Mouse (Mus musculus) embryonic facial prominence, embryonic 13.5 days (tissue): Measurements from ENCODE around the gene Rtel1. TPM values are rescaled to one million over a fixed set of nuclear protein-coding genes. Genes with fewer than 3 reads are reported as not detected.

Experiments used
- ATAC-seq: fragments of 200-750 bp; cut with Nextera tagmentation; 2 replicates; pipeline ENCODE4 v1.8.0; 2017; ENCODE audit warnings: low read depth; ENCODE audit not compliant: insufficient number of reproducible peaks, insufficient read depth, low FRiP score, low TSS enrichment
- H3K27ac ChIP-seq: fragments of 300-500 bp; sonication (generic); 2 replicates; pipeline ENCODE4 v1.5.1; 2015; ENCODE audit warnings: moderate library complexity, mild to moderate bottlenecking, inconsistent platforms
- H3K27me3 ChIP-seq: fragments of 300-500 bp; sonication (generic); 2 replicates; pipeline ENCODE4 v1.6.1; 2015; ENCODE audit warnings: mild to moderate bottlenecking, inconsistent platforms
- H3K36me3 ChIP-seq: fragments of 300-500 bp; sonication (generic); 2 replicates; pipeline ENCODE4 v1.6.1; 2015; ENCODE audit warnings: mild to moderate bottlenecking, inconsistent platforms
- H3K4me1 ChIP-seq: fragments of 300-500 bp; sonication (generic); 2 replicates; pipeline ENCODE4 v1.6.1; 2015; ENCODE audit warnings: inconsistent platforms
- H3K4me2 ChIP-seq: fragments of 300-500 bp; sonication (generic); 2 replicates; pipeline ENCODE4 v1.6.1; 2015; ENCODE audit warnings: moderate library complexity, mild to moderate bottlenecking, inconsistent platforms
- H3K4me3 ChIP-seq: fragments of 300-500 bp; sonication (generic); 2 replicates; pipeline ENCODE4 v1.5.1; 2015; ENCODE audit warnings: mild to moderate bottlenecking, inconsistent platforms
- H3K9ac ChIP-seq: fragments of 300-500 bp; sonication (generic); 2 replicates; pipeline ENCODE4 v1.6.1; 2015; ENCODE audit warnings: mild to moderate bottlenecking, inconsistent platforms
- H3K9me3 ChIP-seq: fragments of 300-500 bp; sonication (generic); 2 replicates; pipeline ENCODE4 v1.6.1; 2016; ENCODE audit warnings: inconsistent platforms
- WGBS: fragments of 180-500 bp; shearing (Covaris S2); methylation state at CpG from one replicate; pipeline ENCODE4 v1.1.7; 2015; ENCODE audit warnings: mixed read lengths; 5-methylcytosine and 5-hydroxymethylcytosine counted together
- polyA plus RNA-seq: library from polyadenylated mRNA; unstranded; fragments of >200 nt; fragmentation: Nextera tagmentation; extraction: Ambion mirVana; gene quantifications from 2 replicates; pipeline ENCODE4 v1.2.1, GENCODE M21; 2015

The Rtel1 gene
- polyA plus RNA-seq, 1 experiment from 2014 or later, result 48.9 TPM

GRCm38 (mm10) chr2:181290937-181291336, 28.6 kb upstream of the Rtel1 start:
- Histone ChIP-seq H3K4me2 (no peak overlapping the region), H3K27me3 (no peaks in the 10 kb centered on the region), H3K4me1 (peaks cover 14% of the 10 kb centered on the region), H3K27ac (no peak overlapping the region), H3K9me3 (no peaks in the 10 kb centered on the region), H3K4me3 (no peak overlapping the region), H3K36me3 (peaks cover 16% of the 10 kb centered on the region), H3K9ac (no peak overlapping the region)
- WGBS, result 59% methylated on average over 1 of the region's 1 CpGs
- no peak for ATAC-seq

- no peak overlapping the region for H3K4me2 ChIP-seq
- ATAC-seq, result no peak
- H3K4me3 ChIP-seq, result no peak overlapping the region
- 0 out of 2 replicates have a peak, but pooled peaks cover 3% of the 10 kb centered on the region for H3K4me1 ChIP-seq
- H3K27ac ChIP-seq, result no peak overlapping the region
- WGBS, result 19% methylated on average over 3 of the region's 3 CpGs
- H3K9me3 ChIP-seq, result no peaks in the 10 kb centered on the region
- peaks cover 18% of the 10 kb centered on the region for H3K27me3 ChIP-seq
- H3K9ac ChIP-seq, result no peak overlapping the region
- H3K36me3 ChIP-seq, result peaks cover 23% of the 10 kb centered on the region
Measured at GRCm38 (mm10) chr2:181302041-181302440, 17.5 kb upstream of the Rtel1 start.

GRCm38 (mm10) chr2:181304944-181305343, 14.6 kb upstream of the Rtel1 start:
- Histone ChIP-seq H3K9ac (no peak overlapping the region), H3K4me2 (no peak overlapping the region), H3K36me3 (peaks cover 22% of the 10 kb centered on the region), H3K27me3 (peaks cover 38% of the 10 kb centered on the region), H3K9me3 (no peaks in the 10 kb centered on the region), H3K27ac (no peak overlapping the region), H3K4me1 (0 out of 2 replicates have a peak, but pooled peaks cover 5% of the 10 kb centered on the region), H3K4me3 (no peak overlapping the region)
- 84% methylated on average over 1 of the region's 1 CpGs for WGBS
- ATAC-seq, result no peak

- Histone ChIP-seq H3K4me3 (no peak overlapping the region), H3K27me3 (peaks cover 55% of the 10 kb centered on the region), H3K9me3 (no peaks in the 10 kb centered on the region), H3K4me1 (0 out of 2 replicates have a peak, but pooled peaks cover 5% of the 10 kb centered on the region), H3K4me2 (peak overlapping the region; percentile 35), H3K27ac (no peak overlapping the region), H3K36me3 (no peaks in the 10 kb centered on the region; the same call in 1 of the 2 replicates), H3K9ac (no peak overlapping the region)
- no peak; the same call in 1 of the 2 replicates for ATAC-seq
- 8% methylated on average over 30 of the region's 30 CpGs for WGBS
Measured at GRCm38 (mm10) chr2:181307144-181307804, 12.3 kb upstream of the Rtel1 start.

- no peak overlapping the region for H3K27ac ChIP-seq
- no peak overlapping the region for H3K4me3 ChIP-seq
- H3K36me3 ChIP-seq, result no peaks in the 10 kb centered on the region
- 56% methylated on average over 3 of the region's 3 CpGs for WGBS
- peaks cover 9% of the 10 kb centered on the region for H3K4me1 ChIP-seq
- H3K27me3 ChIP-seq, result peaks cover 78% of the 10 kb centered on the region
- no peaks in the 10 kb centered on the region for H3K9me3 ChIP-seq
- no peak overlapping the region for H3K4me2 ChIP-seq
- H3K9ac ChIP-seq, result no peak overlapping the region
- ATAC-seq, result no peak
Measured at GRCm38 (mm10) chr2:181312435-181312834, 7.1 kb upstream of the Rtel1 start.

GRCm38 (mm10) chr2:181313006-181313343, 6.6 kb upstream of the Rtel1 start:
- 11% methylated on average over 5 of the region's 5 CpGs for WGBS
- Histone ChIP-seq H3K4me1 (peaks cover 9% of the 10 kb centered on the region), H3K4me3 (0 out of 2 replicates have a peak overlapping the region, but pooled peaks have one; percentile 33), H3K4me2 (no peak overlapping the region), H3K9ac (no peak overlapping the region), H3K36me3 (no peaks in the 10 kb centered on the region), H3K27me3 (peaks cover 72% of the 10 kb centered on the region), H3K9me3 (no peaks in the 10 kb centered on the region), H3K27ac (no peak overlapping the region)
- no peak for ATAC-seq

- Histone ChIP-seq H3K9ac (0 out of 2 replicates have a peak overlapping the region, but pooled peaks have one; percentile 46), H3K36me3 (no peaks in the 10 kb centered on the region), H3K9me3 (no peaks in the 10 kb centered on the region), H3K4me1 (peaks cover 9% of the 10 kb centered on the region), H3K27me3 (peaks cover 71% of the 10 kb centered on the region), H3K4me2 (peak overlapping the region; percentile 52), H3K27ac (no peak overlapping the region), H3K4me3 (peak overlapping the region; percentile 33)
- ATAC-seq, result 0 out of 2 replicates have a peak, but pooled peaks have one; percentile 26
- WGBS, result 3% methylated on average over 35 of the region's 35 CpGs
Measured at GRCm38 (mm10) chr2:181313344-181314079, 6.0 kb upstream of the Rtel1 start.

- H3K4me1 ChIP-seq, result peaks cover 9% of the 10 kb centered on the region
- H3K36me3 ChIP-seq, result no peaks in the 10 kb centered on the region
- peak within 1 kb of the TSS; percentile 33 for H3K4me3 ChIP-seq
- H3K27ac ChIP-seq, result no peak within 1 kb of the TSS
- 0 out of 2 replicates have a peak within 1 kb of the TSS, but pooled peaks have one; percentile 46 for H3K9ac ChIP-seq
- peaks cover 67% of the 10 kb centered on the region for H3K27me3 ChIP-seq
- ATAC-seq, result 0 out of 2 replicates have a peak, but pooled peaks have one; percentile 26
- no peaks in the 10 kb centered on the region for H3K9me3 ChIP-seq
- WGBS, result 4% methylated on average over 23 of the region's 23 CpGs
- H3K4me2 ChIP-seq, result peak within 1 kb of the TSS; percentile 52
Measured at GRCm38 (mm10) chr2:181314080-181314810, 5.3 kb upstream of the Rtel1 start, which contains the start of gene Stmn3. TSS of gene Stmn3 (minus strand) at chr2:181314500.

GRCm38 (mm10) chr2:181320103-181320499, 562 bp downstream of the Rtel1 start:
- Histone ChIP-seq H3K27me3 (peaks cover 21% of the 10 kb centered on the region), H3K36me3 (peaks cover 32% of the 10 kb centered on the region), H3K9me3 (no peaks in the 10 kb centered on the region), H3K4me2 (peak overlapping the region; percentile 82), H3K27ac (peak overlapping the region; percentile 57; the same call in 1 of the 2 replicates), H3K4me1 (peaks cover 8% of the 10 kb centered on the region), H3K9ac (peak overlapping the region; percentile 77), H3K4me3 (peak overlapping the region; percentile 65)
- WGBS, result 11% methylated on average over 7 of the region's 7 CpGs
- no peak for ATAC-seq

GRCm38 (mm10) chr2:181322136-181322535, 2.6 kb downstream of the Rtel1 start:
- H3K36me3 ChIP-seq, result peaks cover 49% of the 10 kb centered on the region
- WGBS, result 65% methylated on average over 5 of the region's 5 CpGs

GRCm38 (mm10) chr2:181326098-181326497, 6.6 kb downstream of the Rtel1 start:
- Histone ChIP-seq H3K4me3 (no peak overlapping the region), H3K36me3 (peaks cover 88% of the 10 kb centered on the region), H3K4me1 (no peaks in the 10 kb centered on the region), H3K27me3 (no peaks in the 10 kb centered on the region), H3K27ac (no peak overlapping the region), H3K9ac (no peak overlapping the region), H3K9me3 (no peaks in the 10 kb centered on the region), H3K4me2 (no peak overlapping the region)
- no peak for ATAC-seq
- WGBS, result 76% methylated on average over 2 of the region's 2 CpGs

More at GRCm38 (mm10) chr2:181322136-181322535, 2.6 kb downstream of the Rtel1 start:
- Histone ChIP-seq H3K9ac (no peak overlapping the region), H3K27ac (no peak overlapping the region), H3K4me3 (no peak overlapping the region), H3K9me3 (no peaks in the 10 kb centered on the region), H3K4me1 (peaks cover 8% of the 10 kb centered on the region), H3K27me3 (peaks cover 5% of the 10 kb centered on the region; the same call in 1 of the 2 replicates), H3K4me2 (no peak overlapping the region)
- ATAC-seq, result no peak
